Mouse (Mus musculus): ENCODE measurements at regions not wholly inside any gene's neighbourhood (a gene's known extent, or its start where the extent isn't known, plus 50 kb on each side); places are given as distances from the start of the nearest gene placed in this dataset.

DNA sequence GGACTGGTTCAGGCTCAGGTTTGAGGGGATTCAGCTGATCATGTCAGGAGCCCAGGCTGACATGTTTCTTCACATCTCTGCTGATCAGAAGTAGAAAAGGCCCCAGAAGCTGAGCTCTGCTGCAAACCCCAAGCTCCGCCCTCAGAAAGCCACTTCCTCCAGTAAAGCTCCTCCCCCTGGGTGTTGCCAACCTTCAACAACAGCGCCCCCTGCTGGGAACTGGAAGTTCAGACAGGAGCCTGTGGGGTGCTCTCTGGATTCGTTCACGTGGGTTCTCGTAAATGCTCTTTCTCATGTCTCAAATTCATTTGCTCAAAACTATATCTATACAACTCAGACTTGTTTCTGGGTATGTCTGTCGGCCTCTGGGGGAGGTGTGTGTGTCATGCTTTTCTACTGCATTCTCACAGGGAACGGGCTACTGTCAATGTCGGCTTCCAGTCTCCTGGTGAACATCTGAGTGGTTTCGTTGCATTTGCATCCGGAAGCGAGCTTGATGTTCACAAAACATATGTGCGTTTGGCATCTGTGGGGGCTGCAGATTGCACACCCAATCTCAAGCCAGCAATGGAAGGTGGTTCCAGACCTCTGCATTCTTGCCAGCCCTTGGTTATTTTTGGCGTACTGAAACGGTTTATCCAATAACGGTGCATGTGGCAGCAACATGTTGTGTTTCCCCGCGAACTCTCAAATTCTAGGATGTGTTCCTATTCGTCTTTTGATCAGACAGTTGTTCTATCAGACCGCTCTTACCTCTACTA is 174.3 kb downstream of the Cryba4 start:
- in situ Hi-C loops (cut with MboI, MseI): no loop called here

DNA sequence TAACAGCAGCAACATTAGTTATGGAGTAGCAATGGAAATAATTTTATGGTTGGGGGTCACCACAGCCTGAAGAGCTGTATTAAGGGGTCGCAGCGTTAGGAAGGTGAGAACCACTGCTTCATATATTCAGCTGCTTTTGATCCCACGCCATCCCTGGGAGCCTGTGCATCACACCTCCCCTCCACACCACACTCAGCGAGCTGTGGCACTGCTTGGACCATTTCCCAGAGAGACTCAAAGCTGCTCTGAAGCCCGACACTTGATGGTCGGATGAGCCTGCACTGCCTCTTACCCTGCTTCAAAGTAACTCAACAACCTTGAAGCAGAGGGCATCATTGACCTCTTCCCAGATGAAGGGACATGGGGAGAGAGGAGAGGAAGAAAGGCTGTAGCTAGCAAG is 171.3 kb downstream of the Cryba4 start:
- in situ Hi-C loops (cut with MboI, MseI): loop anchor here (10.0 kb wide), 1 partner anchor 196 kb away; no protein-coding TSS in a partner anchor

DNA sequence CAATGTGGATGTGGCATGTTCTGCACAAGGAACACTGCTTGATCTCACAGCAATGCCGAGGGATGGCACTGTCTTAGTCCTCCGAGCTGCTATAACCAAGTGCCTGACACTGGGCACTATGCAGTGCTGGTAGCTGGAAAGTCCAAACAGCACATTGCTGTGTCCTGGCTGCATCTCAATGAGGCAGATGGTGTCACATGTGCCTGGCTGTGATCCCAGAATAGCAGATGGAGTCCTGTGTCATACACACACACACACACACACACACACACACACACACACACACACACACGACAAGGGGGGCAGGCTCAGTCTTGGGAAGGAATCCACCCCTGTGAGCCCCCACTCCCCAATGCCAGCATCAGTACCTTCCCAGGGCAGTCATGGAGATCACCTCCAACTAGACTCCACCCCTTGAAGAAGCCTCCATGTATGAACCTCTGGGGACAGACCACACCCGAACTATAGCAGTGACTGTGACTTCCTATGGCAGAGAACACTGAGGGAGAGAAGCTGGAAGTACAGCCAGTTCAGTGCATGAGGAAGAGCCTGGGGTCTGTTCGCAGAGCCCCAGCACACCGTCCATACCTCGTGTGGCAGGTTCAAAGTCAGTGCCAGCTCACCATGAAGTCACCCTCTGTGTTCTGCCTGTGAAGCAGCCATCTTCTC is 160.3 kb downstream of the Cryba4 start:
- in situ Hi-C loops (cut with MboI, MseI): no loop called here

DNA sequence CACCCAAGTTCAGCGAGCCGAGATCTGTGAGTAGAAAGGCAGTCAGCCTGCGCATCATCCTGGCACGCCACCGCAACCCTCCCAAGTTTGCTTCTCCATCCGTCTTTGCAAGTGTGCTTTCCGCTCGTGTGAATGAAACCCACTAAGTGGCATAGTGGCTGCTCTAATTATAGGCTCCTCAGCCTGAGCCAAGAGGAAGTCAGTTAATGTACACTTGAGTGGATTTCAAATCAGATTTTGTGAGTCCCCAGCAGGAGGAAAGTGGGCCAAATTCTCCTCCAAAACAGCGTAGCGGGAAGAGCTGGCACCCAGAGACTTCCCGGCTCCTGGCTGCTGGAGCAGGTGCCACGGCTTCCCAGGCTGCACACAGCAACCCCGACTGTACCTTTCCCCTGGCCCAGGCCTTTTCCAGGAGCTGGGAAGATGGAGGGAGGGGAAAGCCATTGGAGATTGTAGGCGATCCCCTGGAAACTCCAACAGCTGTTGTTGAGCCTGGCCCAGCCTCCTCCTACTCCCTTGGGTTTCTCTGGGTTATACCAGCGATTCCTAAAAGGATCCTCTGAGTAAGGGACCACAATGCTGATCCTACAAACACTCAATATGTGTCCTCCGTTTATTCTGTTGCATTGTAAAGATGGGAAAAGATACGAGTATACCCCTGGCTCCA is 158.3 kb downstream of the Cryba4 start:
- in situ Hi-C loops (cut with MboI, MseI): no loop called here

DNA sequence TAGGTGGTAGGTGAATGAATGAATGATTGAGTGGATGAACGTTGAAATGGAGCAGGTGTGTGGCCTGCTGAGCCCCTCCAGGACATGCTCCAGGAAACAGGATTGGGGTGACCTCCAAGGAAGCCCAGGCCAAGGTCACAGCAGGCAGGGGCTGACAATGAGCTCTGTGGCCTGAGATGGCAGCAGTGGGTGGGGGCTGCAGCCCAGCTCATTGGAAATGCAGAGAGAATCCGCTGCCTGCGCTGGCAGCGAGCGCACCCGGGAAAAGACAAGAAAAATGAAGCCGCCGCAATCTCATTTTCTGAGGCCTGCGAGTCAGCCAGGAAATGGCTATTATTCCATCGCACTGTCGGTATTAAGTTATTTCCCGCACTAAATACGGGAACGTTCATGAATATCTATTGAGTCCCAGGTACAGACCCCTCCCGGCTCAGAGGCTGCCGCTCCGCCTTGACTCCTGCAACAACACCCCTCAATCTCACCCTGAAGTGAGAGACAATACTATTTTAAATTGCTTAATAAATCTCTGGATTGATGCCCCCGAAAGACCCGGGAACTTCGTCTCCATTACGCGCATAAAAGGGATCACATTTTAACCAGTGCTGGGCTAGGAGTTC is 153.7 kb downstream of the Cryba4 start:
- in situ Hi-C loops (cut with MboI, MseI): no loop called here

DNA sequence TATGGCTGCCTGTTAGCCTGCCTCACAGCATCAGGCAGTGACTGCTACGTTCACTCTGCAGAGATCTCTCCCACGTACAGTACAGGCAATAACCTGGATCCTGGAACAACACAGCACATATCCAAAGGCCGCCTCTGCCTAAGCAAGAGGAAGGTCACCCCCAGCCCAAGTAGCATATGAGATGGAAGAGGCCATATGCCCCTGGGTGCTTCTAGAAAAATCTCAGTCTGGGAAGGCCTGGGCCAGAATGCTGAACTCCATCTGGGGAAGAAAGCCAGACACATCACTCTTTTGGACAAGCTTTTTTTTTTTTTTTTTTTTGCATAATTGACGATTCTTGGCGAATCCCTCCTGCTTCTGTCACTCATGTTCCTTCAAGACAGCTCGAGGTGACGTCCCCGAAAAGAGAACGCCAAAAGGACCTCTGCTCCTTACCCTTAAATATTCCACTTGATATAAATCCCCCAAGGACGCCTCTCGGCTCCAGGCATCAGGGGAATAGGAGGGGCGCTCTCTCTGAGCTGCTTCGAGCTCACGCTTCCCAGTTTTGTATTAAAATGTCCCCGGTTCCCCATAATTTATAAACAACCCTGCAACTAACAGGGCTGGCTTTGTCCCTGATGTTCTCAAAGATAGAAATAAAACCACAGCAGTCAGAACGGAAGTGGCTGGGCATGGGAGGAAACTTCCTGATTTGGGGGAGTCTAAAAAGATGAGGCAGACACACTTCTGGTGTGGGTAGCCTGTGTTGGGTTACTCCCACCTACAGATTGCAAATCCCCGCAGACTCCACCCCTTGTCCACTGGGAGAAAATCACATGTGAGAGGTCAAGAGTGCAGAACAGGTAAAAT is 150.4 kb downstream of the Cryba4 start:
- in situ Hi-C loops (cut with MboI, MseI): no loop called here

DNA sequence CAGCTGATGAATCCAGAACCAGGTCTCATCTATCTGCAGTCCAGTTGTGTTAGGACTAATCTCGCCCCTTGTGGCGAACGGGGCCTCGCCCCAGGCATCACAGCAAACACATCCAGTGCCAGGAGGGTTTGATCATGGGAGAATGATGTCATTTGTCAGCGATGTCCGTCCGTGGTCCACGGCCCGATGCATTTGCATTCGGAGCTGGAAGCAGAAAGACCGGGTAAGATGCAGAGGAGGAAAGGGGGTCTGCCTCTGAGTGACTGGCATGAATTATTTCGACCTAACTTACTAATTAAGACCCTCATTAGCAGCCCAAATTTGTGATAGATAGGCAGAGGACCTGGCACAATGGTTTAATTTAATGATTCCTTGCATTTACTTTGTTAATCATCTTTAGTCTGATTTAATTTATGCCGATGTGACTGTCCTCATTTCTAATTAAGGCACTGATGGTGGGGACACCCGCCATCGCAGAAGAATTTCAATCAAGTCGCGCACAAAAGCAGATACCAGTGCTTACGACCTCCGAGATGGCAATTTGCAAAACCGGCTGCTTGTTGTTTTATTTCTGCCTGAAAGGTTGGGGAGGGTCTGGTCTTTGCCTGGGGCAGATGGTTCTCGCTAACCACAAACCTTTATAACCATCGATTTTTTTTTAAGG is 141.9 kb downstream of the Cryba4 start:
- in situ Hi-C loops (cut with MboI, MseI): no loop called here

DNA sequence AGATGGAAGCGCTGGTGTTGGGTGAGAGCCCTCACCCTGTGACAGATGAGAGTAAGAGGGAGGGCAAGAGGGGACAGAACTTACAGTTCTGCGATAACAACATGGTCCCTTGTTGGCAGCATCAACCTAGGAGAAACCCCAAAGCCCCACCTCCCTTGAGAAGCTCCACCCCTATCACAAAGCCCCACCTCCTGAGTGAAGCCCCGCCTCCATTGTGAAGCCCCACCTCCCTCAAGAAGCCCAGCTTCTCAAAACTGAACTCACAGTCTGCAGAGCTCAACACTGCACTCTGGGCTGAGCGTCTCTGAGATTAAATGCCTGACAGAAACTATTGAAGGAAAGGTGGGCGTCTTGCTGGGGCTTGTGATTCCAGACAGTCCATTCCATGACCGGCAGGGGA is 131.6 kb downstream of the Cryba4 start:
- in situ Hi-C loops (cut with MboI, MseI): no loop called here

DNA sequence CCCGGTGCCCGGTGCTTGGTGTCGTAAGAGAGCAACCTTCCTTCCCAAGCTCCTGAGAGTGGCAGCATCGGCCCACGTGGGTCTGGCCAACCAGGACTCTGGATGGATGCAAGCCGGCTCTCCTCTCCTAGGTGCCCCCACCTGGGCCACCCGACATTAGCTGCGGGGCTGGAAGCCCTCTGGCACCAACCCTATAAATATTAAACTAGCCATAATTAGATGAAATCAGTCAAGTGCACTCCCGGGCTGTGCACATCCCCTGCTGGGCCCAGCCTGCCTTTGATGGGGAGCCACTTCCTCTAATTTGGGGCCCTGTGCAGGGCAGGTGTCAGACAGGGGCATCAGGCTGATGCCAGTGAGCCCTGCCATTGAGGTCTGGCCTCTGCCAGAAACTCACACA is 130.8 kb downstream of the Cryba4 start:
- in situ Hi-C loops (cut with MboI, MseI): no loop called here

DNA sequence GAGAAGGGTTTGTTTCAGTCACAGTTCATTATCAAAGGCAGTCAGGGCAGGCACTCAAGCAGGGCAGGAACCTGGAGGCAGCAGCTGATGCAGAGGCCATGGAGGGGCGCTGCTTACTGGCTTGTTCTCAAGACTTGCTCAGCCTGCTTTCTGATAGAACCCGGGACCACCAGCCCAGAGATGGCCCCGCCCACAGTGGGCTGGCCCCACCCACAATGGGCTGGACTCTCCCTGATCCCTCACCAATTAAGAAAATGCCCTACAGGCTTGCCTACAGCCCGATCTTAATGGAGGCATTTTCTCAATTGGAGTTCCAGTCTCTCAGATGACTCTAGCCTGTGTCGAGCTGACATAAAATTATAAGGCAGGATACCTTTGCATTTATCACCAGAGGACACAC is 129.7 kb downstream of the Cryba4 start:
- in situ Hi-C loops (cut with MboI, MseI): no loop called here

DNA sequence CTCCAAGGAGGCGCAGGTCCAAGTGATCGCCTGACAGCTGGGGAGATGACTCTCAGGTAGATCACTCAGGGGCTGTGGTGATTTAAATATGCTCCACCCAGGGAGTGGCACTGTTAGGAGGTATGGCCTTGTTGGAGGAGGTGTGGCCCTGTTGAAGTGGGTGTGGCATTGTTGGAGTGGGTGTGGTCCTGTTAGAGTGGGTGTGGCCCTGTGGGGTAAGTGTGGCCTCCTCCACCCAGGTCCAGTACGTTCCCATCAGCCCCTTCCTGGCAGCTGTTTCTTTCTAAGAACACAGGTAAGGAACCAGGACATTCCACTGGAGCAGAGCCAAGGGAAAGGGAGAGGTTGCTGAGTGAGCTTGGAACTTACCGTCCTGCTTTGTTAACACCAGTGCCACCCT is 125.1 kb downstream of the Cryba4 start:
- in situ Hi-C loops (cut with MboI, MseI): no loop called here

DNA sequence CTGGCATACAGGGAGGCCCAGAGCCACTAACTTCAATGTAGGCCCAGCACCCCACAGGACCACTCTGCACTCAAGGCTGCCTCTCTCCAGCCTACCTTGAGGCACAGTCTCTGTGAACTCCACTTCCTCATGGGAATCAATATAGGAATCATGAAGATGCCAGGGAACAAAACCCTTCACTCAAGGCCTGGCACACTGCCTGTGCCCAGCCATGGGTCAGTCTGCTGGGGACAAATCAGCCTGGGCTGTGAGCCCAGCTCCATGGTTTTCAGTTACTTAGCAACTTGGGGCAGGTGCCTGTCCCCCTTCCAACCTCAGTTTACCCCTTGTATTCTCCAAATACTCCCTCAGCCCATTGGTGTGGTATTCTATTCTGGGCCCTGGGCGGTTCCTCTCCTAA is 119.6 kb downstream of the Cryba4 start:
- in situ Hi-C loops (cut with MboI, MseI): no loop called here

DNA sequence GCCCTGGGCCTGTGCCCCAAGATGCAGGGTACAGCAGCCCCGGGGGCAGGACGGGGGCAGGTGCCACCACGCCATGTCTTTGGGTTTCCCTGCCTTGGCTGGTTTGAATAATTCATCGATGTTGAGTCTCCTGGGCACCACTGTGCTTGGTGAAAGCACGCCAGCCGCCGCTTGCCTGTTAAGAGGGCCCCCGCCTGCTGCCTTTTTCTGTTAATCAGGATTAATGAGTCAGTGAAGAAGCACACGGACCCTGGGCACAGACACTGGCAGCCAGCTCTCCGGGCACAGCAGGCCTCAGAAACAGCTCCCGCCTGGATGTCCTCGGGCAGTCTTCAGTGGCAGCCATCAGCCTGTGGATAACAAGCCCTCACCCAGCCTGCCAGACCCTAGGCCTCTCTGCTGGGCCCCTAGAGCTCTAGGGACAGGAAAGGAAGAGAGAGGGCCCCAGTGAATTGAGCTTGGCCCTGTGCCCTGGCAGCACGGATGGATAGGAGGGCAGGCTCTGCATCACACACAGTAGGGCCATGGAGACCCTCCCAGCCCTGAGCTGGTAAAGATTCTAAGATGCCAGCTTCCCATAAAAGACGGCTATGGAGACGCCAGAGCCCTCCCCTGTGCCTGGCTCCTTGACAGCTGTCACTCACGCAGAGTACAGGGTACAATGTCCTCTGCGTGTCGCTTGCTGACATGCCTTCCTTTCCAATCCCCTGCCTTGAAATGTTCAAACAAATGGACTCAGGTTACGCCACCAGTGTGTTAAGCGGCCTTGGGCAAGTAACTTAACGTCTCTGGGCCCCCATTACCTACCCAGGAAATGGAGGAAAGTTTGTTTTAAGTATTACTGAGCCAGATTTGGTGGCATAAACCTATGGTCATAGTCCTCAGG is 118.4 kb downstream of the Cryba4 start:
- in situ Hi-C loops (cut with MboI, MseI): no loop called here

DNA sequence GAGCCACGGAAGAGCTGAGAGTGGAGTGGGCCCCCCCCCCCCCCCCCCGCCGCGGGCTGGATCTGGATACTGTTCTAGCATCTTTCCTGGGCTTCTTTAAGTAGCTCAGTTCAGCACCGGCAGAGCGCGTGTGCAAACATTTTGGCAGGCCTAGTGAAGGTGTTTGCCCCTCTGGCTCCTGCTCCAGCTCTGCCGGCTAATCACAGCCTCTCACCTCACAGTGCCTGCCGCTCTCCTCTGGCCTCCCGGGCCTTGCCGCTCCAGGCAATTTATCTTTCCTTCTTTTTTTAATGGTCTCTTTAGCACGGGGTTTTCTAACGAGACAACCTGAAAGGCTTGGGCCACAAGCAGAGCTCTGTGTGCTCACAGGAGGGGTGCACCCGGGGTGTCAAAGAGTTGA is 115.7 kb downstream of the Cryba4 start:
- in situ Hi-C loops (cut with MboI, MseI): no loop called here

DNA sequence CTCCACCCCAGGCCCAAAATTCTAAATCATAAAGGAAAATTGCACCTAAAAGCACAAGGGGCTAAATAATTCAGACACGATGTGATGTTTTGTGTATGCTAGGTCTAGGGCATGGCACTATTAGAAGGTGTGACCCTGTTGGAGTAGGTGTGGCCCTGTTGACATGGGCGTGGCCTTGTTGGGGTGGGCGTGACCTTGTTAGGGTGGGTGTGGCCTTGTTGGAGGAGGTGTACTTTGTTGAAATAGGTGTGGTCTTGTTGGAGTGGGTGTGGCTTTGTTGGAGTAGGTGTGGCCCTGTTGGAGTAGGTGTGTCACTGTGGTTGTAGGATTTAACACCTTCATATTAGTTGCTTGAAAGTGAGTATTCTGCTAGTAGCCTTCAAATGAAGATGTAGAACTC is 114.1 kb downstream of the Cryba4 start:
- in situ Hi-C loops (cut with MboI, MseI): no loop called here

DNA sequence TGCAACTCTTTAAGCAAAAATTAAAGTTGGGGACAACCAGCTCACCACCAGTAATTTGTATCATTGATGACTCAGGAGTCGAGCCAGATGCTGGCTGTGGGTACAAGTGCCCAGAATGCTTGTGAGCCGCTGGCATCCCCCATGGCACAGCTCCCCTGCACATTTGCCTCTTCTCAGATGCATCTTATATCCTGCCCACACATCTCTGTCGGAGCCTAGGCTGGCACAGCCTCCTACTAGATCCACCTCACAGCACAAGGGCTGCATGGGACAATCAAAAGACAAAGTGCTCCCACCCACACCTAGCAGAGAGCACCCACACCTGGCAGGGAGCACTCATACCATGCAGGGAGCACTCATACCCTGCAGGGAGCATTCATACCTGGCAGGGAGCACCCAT is 109.6 kb downstream of the Cryba4 start:
- in situ Hi-C loops (cut with MboI, MseI): no loop called here

DNA sequence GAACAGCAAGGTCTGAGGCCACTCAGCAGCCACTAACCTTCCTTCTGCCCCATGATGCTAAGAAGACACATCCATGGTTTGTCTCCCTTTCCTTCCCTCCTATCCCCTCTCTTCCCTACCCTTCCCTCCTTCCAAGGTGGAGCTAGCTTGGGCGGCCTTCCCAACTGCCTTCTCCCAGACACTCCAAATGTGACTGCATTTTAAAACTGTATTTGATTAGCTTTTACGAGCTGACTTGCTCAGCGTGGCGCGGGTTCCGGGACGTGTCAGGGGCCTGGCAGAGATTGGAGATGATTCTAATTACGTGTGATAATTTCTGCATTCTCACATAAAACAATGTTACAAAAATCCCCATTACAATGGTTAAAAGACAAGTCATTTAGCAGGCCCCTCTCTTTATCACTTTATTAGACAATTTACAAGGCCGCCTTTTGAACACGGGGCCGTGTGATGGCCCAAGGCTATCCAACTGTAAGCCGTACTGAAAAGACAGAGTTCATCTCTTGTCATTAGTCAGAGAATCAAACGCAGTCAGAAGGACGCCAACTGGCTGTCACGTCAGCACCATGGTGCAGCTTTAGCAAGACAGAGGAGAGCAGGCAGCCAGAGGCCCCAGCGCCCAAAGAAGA is 108.2 kb downstream of the Cryba4 start:
- in situ Hi-C loops (cut with MboI, MseI): no loop called here

DNA sequence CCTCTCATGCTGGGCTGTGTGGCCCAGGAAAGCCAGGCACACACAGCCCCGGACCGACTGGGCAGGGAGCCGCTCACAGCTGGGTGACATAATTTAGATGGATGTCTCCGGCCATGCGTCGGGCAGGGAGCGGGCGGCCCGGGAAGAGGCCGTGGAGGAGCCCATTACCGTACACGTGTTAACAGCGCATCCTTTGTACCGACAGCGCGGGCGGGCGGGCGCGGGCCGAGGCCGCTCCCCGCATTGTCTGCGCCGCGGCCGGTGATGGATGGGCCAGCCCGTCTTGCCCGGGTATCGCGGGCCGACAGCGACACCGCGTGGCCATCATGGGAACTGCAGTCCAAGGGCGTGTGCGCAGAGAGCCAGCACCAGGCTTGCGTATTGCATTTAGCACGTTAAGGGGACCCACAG is 98.6 kb downstream of the Cryba4 start:
- in situ Hi-C loops (cut with MboI, MseI): no loop called here

DNA sequence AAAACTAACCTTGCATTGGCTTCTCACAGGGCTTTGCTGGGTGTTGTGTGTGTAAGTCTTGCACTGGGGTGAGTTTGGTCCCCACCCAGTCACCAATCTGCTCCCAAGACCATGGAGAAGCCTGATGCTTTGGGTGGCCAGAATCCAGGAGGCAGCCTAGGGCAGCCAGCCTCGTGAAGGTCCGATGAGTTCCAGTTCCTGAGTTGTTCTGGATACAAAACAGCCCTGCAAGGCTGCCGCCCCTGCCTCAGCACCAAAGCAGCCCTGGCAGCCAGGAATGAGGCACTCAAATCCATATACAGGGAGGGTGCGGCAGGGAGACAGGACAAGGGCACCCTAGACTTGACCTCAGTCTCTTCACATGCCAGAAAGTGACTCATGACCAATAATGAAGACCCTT is 97.7 kb downstream of the Cryba4 start:
- in situ Hi-C loops (cut with MboI, MseI): loop anchor here (5.0 kb wide), 1 partner anchor 742 kb away; no protein-coding TSS in a partner anchor

All from regulatory T cell (primary cell).